Mouse (Mus musculus) Patski (cell line): ENCODE results near the gene Zbtb22. TPM values are rescaled to one million over a fixed set of nuclear protein-coding genes. Genes with fewer than 3 reads are reported as not detected.

ENCODE experiments used
- ATAC-seq: fragments of 100-300 bp; one replicate; pipeline ENCODE4 v1.8.0; 2021
- CTCF ChIA-PET: fragments of 350-600 bp; sonication (Branson Sonifier 250); formaldehyde crosslinking; loops from one replicate; lab custom pipeline; 2022; ENCODE audit warnings: inconsistent platforms; lab: Charles Lee
- POLR2A ChIA-PET: fragments of 350-600 bp; sonication (Branson Sonifier 250); formaldehyde crosslinking; loops from one replicate; lab custom pipeline; 2022; ENCODE audit warnings: antibody characterized with exemption, inconsistent platforms; lab: Charles Lee
- DNase-seq: peaks from one replicate; pipeline ENCODE4 v3.0.0-alpha.2; 2011; ENCODE audit warnings: low read depth, low spot score
- H3K27me3 ChIP-seq: fragments of 371-371 bp; one replicate; pipeline ENCODE4 v1.5.1; 2021
- CTCF ChIP-seq: fragments of 100-300 bp; IDR thresholded peaks from one replicate; pipeline ENCODE4 v1.5.1; 2021
- in situ Hi-C: fragments of 300-500 bp; cut with MboI; formaldehyde crosslinking; loops from 3 replicates; pipeline ENCODE4 v1.11.1; 2018; ENCODE audit warnings: low pct_unique_long_range_greater_than_20kb, mixed read lengths
- polyA plus RNA-seq: library from polyadenylated mRNA; unstranded; gene quantifications from one replicate; pipeline ENCODE4 v1.2.3, GENCODE M21; 2021

The Zbtb22 gene
- polyA plus RNA-seq, 1 experiment from 2014 or later, result 30.7 TPM

DNA sequence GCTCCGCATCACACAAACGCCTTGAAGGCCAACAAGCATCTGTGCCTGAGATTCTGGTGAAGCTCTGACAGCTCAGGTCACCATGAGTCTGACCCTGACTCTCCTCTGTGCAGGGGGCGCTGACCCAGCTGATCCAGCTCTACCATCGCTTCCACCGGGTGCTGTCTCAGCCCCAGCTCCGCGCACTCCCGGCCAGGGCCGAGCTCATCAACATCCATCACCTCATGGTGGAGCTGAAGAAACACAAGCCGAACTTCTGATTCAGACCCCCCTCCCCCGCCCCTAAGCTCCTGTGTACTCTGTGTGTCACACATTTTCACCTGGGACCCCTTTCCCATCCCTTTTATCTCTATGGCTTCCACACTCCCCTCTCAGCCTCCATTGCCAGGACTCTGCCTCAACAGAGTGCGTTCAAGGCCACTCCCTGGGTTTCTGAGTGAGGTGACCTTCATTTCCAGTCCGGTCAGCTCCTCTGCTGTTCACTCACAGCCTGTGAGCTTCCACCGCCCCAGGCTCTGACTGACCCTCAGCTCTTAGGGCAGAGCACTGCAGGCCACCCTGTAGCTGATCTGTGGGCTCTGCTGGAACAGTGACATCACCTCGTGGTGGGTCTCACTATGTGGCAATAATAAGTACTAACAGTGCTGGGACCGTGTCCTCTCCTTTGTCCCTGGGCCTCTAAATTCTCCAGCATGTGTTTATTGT is 50.3 kb downstream of the Zbtb22 start:
- DNase-seq (no peak), ATAC-seq (no peak)
- POLR2A ChIA-PET, result no interaction called here
- H3K27me3 ChIP-seq, result no peaks in the 10 kb centered on the region
- TF ChIP-seq CTCF, result no peak
- CTCF ChIA-PET, result interaction anchor here (0.9 to 1.1 kb wide), 3 partner anchors 8 to 26 kb away, joined by 3 to 4 read pairs (median 4); no protein-coding TSS in a partner anchor
- in situ Hi-C loops, result loop anchor here (5.0 to 10.0 kb wide), 2 partner anchors 36 to 1339 kb away; partner anchors contain the start of gene H2-K1

DNA sequence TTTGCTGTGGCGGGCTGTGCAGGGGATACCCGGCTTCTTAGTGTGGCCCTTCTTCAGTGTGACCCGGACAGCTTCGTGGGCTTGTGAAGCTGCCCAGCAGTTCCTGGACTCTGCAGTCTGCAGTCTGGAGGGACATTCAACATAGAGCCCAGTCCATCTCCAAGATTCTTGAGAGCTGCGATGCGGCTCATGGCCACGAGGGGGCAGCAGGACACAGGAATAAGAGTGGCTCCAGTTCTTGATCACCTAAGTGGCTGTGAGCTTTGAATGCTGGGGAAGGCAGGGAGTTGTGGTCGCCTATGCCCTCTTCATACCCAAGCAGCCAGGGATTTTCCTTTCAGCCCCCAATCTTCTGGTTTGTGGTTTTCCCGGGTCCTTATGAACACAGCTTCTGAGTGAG is 52.8 kb downstream of the Zbtb22 start:
- no peak for DNase-seq
- ATAC-seq, result peak; percentile 72
- ChIA-PET POLR2A (no interaction called here), CTCF (interaction anchor here (0.6 to 3.2 kb wide), 5 partner anchors 10 to 35 kb away, joined by 3 to 37 read pairs (median 4); no protein-coding TSS in a partner anchor)
- no peaks in the 10 kb centered on the region for H3K27me3 ChIP-seq
- in situ Hi-C loops, result loop anchor here (5.0 to 10.0 kb wide), 2 partner anchors 34 to 1336 kb away; partner anchors contain the start of gene H2-K1
- no peak for TF ChIP-seq CTCF

Other genes with a start within 250 kb of the Zbtb22 start
- 248 TPM for gene Hnrnpm, start 229.0 kb upstream of the Zbtb22 start, polyA plus RNA-seq
- gene March2, start 197.2 kb upstream of the Zbtb22 start, polyA plus RNA-seq, result 77.2 TPM
- 222 TPM for gene Rab11b, start 155.4 kb upstream of the Zbtb22 start, polyA plus RNA-seq
- 1.8 TPM for gene Angptl4, start 134.1 kb upstream of the Zbtb22 start, polyA plus RNA-seq
- gene Kank3, start 105.4 kb upstream of the Zbtb22 start, polyA plus RNA-seq, result 4.1 TPM
- gene Rps28, start 91.3 kb upstream of the Zbtb22 start, polyA plus RNA-seq, result 1,207 TPM
- 361 TPM for gene Ndufa7, start 91.3 kb upstream of the Zbtb22 start, polyA plus RNA-seq
- 43.1 TPM for gene Cd320, start 72.8 kb upstream of the Zbtb22 start, polyA plus RNA-seq
- gene Gm7029, start 42.1 kb upstream of the Zbtb22 start, polyA plus RNA-seq, result not detected
- 54.0 TPM for gene Kifc1, start 25.2 kb upstream of the Zbtb22 start, polyA plus RNA-seq
- not detected for gene Platr17, start 10.8 kb upstream of the Zbtb22 start, polyA plus RNA-seq
- gene Daxx, start 6.5 kb upstream of the Zbtb22 start, polyA plus RNA-seq, result 37.4 TPM
- gene Tapbp, start within 50 bp of the Zbtb22 start, polyA plus RNA-seq, result 155 TPM
- gene Rgl2, start 13.6 kb downstream of the Zbtb22 start, polyA plus RNA-seq, result 59.6 TPM
- gene Pfdn6, start 24.4 kb downstream of the Zbtb22 start, polyA plus RNA-seq, result 115 TPM
- 35.8 TPM for gene Wdr46, start 24.8 kb downstream of the Zbtb22 start, polyA plus RNA-seq
- gene B3galt4, start 35.6 kb downstream of the Zbtb22 start, polyA plus RNA-seq, result 2.8 TPM
- 56.9 TPM for gene Vps52, start 39.9 kb downstream of the Zbtb22 start, polyA plus RNA-seq
- gene Rps18, start 40.1 kb downstream of the Zbtb22 start, polyA plus RNA-seq, result 1,854 TPM
- gene H2-K1, start 84.4 kb downstream of the Zbtb22 start, polyA plus RNA-seq, result 79.5 TPM
- gene Ring1, start 108.8 kb downstream of the Zbtb22 start, polyA plus RNA-seq, result 31.1 TPM
- gene H2-Ke6, start 112.2 kb downstream of the Zbtb22 start, polyA plus RNA-seq, result 49.3 TPM
- 189 TPM for gene Slc39a7, start 115.8 kb downstream of the Zbtb22 start, polyA plus RNA-seq
- gene Rxrb, start 115.9 kb downstream of the Zbtb22 start, polyA plus RNA-seq, result 57.1 TPM
- gene Col11a2, start 123.5 kb downstream of the Zbtb22 start, polyA plus RNA-seq, result 0.60 TPM
- not detected for gene H2-Oa, start 176.4 kb downstream of the Zbtb22 start, polyA plus RNA-seq
- 17.1 TPM for gene H2-DMa, start 203.6 kb downstream of the Zbtb22 start, polyA plus RNA-seq
- gene Brd2, start 206.7 kb downstream of the Zbtb22 start, polyA plus RNA-seq, result 239 TPM
- 8.2 TPM for gene H2-DMb2, start 227.4 kb downstream of the Zbtb22 start, polyA plus RNA-seq
- gene H2-DMb1, start 237.2 kb downstream of the Zbtb22 start, polyA plus RNA-seq, result 36.6 TPM